8 mouse cellular contexts compared by ENCODE assay signal in genomic region chr1:167896234-167896633, GRCm38 (mm10).
DNase-seq lines count a peak whose midpoint lies in the region; ATAC-seq lines count a peak whose summit lies in the region.
"Had no signal": no experiment of that assay in that cellular context is flagged by ENCODE, and none has a peak within 500 bp of the region (broad histone marks: within the 10 kb centered on the region; RNA-seq: fewer than 3 reads in every experiment).

No protein-coding gene starts in this region.

- H3K9me3 ChIP-seq in intestine, embryonic 15.5 days, result no peaks in the 10 kb centered on the region
- H3K9me3 ChIP-seq in limb, embryonic 10.5 days (replicated peaks), result no peaks in the 10 kb centered on the region
- H3K9me3 ChIP-seq in neural tube, embryonic 12.5 days, result no peaks in the 10 kb centered on the region
- H3K9me3 ChIP-seq: embryonic facial prominence, embryonic 15.5 days had no signal

- H3K27me3 ChIP-seq in intestine, embryonic 15.5 days (replicated peaks), result no peaks in the 10 kb centered on the region
- 0 out of 2 replicates have a peak, but pooled peaks cover 7% of the 10 kb centered on the region for H3K27me3 ChIP-seq in limb, embryonic 10.5 days (ENCODE audit: low read depth, poor library complexity, severe bottlenecking)
- no peaks in the 10 kb centered on the region for H3K27me3 ChIP-seq in neural tube, embryonic 12.5 days (replicated peaks)
- H3K27me3 ChIP-seq: embryonic facial prominence, embryonic 15.5 days had no signal

- peak; percentile 30 for DNase-seq in A20 (ENCODE audit: low read depth, low spot score)
- DNase-seq in Muller cell, postnatal 12 days (ENCODE audit: inconsistent ontology term), result peak; percentile 14
- peak; percentile 55 for DNase-seq in embryo, embryonic 9.5 days (ENCODE audit: extremely low spot score)
- peak; percentile 49 for DNase-seq in limb, embryonic 10.5 days (ENCODE audit: low spot score)
- DNase-seq in spleen, postnatal 14 days (ENCODE audit: low spot score in 2 of 2), result no peak

- no peaks in the 10 kb centered on the region for H3K4me1 ChIP-seq in intestine, embryonic 15.5 days (replicated peaks)
- 0 out of 2 replicates have a peak, but pooled peaks cover 5% of the 10 kb centered on the region for H3K4me1 ChIP-seq in limb, embryonic 10.5 days
- 0 out of 2 replicates have a peak, but pooled peaks cover 2% of the 10 kb centered on the region for H3K4me1 ChIP-seq in neural tube, embryonic 12.5 days

- no peak overlapping the region for H3K27ac ChIP-seq in intestine, embryonic 15.5 days
- no peak overlapping the region for H3K27ac ChIP-seq in limb, embryonic 10.5 days
- H3K27ac ChIP-seq in neural tube, embryonic 12.5 days, result no peak overlapping the region
- H3K27ac ChIP-seq: embryonic facial prominence, embryonic 15.5 days had no signal

- WGBS in intestine, embryonic 15.5 days, result 37% methylated on average over 7 of the region's 7 CpGs
- 39% methylated on average over 7 of the region's 7 CpGs for WGBS in limb, embryonic 10.5 days
- WGBS in neural tube, embryonic 12.5 days, result 36% methylated on average over 7 of the region's 7 CpGs

- no peak overlapping the region for H3K4me3 ChIP-seq in intestine, embryonic 15.5 days (replicated peaks)
- no peak overlapping the region for H3K4me3 ChIP-seq in limb, embryonic 10.5 days
- no peak overlapping the region for H3K4me3 ChIP-seq in neural tube, embryonic 12.5 days
- H3K4me3 ChIP-seq: embryonic facial prominence, embryonic 15.5 days had no signal

- H3K4me2 ChIP-seq in intestine, embryonic 15.5 days (replicated peaks), result no peak overlapping the region
- no peak overlapping the region for H3K4me2 ChIP-seq in neural tube, embryonic 12.5 days (replicated peaks)
- H3K4me2 ChIP-seq: embryonic facial prominence, embryonic 15.5 days had no signal

- H3K36me3 ChIP-seq in intestine, embryonic 15.5 days, result no peaks in the 10 kb centered on the region
- no peaks in the 10 kb centered on the region for H3K36me3 ChIP-seq in limb, embryonic 10.5 days
- H3K36me3 ChIP-seq in neural tube, embryonic 12.5 days, result no peaks in the 10 kb centered on the region
- H3K36me3 ChIP-seq: embryonic facial prominence, embryonic 15.5 days had no signal

- no peak overlapping the region for H3K9ac ChIP-seq in intestine, embryonic 15.5 days
- no peak overlapping the region for H3K9ac ChIP-seq in neural tube, embryonic 12.5 days
- H3K9ac ChIP-seq: embryonic facial prominence, embryonic 15.5 days had no signal

- peak; percentile 39; the same call in 1 of the 2 replicates for ATAC-seq in intestine, embryonic 15.5 days
- peak; percentile 68; the same call in 1 of the 2 replicates for ATAC-seq in neural tube, embryonic 12.5 days (ENCODE audit: low FRiP score, low read depth)

Comparison
In these comparisons a context has a peak if more than half of its experiments do, and no peak if none do; other contexts are left out.
1. DNase-seq: peak in A20 (single experiment), Muller cell, postnatal 12 days (single experiment), embryo, embryonic 9.5 days (single experiment) and limb, embryonic 10.5 days (single experiment); none in spleen, postnatal 14 days (0 of 2).